ENCODE assay signal across 12 mouse cellular contexts in the genomic region with DNA sequence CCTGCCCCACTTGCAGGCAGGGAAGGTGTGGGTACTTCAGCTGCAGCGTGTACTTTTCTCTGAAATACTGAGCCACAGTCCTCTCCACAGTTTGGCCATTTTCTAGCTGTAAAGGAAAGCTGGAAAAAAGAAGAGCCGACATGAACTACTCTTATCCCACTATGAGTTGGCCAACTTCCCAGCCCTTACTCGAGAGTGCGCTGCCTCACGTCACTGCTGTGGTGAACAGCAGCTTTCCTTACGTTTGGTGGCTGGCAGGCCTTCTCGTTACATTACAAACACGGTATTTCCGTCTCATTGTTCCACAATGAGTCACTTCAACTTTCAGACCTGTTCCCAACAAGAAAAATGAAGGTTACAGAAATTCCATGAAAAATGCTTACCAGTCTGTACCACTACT. TPM values are rescaled to one million over a fixed set of nuclear protein-coding genes. Genes with fewer than 3 reads are reported as not detected.
DNase-seq lines count a peak whose midpoint lies in the region; TF ChIP-seq lines count a peak whose summit lies in the region.
"Had no signal": no experiment of that assay in that cellular context is flagged by ENCODE, and none has a peak within 500 bp of the region (broad histone marks: within the 10 kb centered on the region; RNA-seq: fewer than 3 reads in every experiment).

No protein-coding gene starts in this region.

- peak; percentile 4 to 15 for DNase-seq in left cerebral cortex, adult 18-20 months (ENCODE audit: low spot score in 2 of 2)
- DNase-seq in left cerebral cortex, adult 11 months (ENCODE audit: low spot score), result no peak
- DNase-seq in adrenal gland, adult 8-10 months, result peak; percentile 17
- DNase-seq in heart, postnatal 10 days, result peak; percentile 60 to 63
- no peak for DNase-seq in gastrocnemius, postnatal 10 days
- DNase-seq in frontal cortex, postnatal 25 days (ENCODE audit: low spot score in 2 of 2), result no peak
- no peak for DNase-seq in cerebellum, adult 9-11 months
- DNase-seq: cerebellum, postnatal 25 days had no signal

- no peaks in the 10 kb centered on the region for H3K79me2 ChIP-seq in myocyte (ENCODE audit: control insufficient read depth, insufficient read depth)

- H3K4me2 ChIP-seq in myocyte (ENCODE audit: low read depth), result peak overlapping the region; percentile 36
- H3K4me2 ChIP-seq: intestine, embryonic 15.5 days had no signal

- no peaks in the 10 kb centered on the region for H3K27me3 ChIP-seq in myocyte (ENCODE audit: control insufficient read depth, insufficient read depth, insufficient read length)
- H3K27me3 ChIP-seq: intestine, embryonic 15.5 days; megakaryocyte, embryonic 14.5 days had no signal

- intact Hi-C loops in heart, postnatal 10 days (cut with DNase I), result no loop called here

- no peak for TF ChIP-seq POLR2A in myocyte (IDR thresholded peaks at IDR 0.05; ENCODE audit: insufficient read length, low read depth)

- no peak overlapping the region for H3ac ChIP-seq in myocyte (ENCODE audit: control insufficient read depth, insufficient read length)

- peaks cover 20% of the 10 kb centered on the region for H3K36me3 ChIP-seq in myocyte (ENCODE audit: control insufficient read depth, insufficient read depth)

- no peak overlapping the region for H3K4me3 ChIP-seq in myocyte
- H3K4me3 ChIP-seq: intestine, embryonic 15.5 days; megakaryocyte, embryonic 14.5 days had no signal

TF ChIP-seq in myocyte, 11 proteins besides CTCF, POLR2A, EP300 and RAD21:
- no peak for TF ChIP-seq CEBPB (IDR thresholded peaks at IDR 0.05; ENCODE audit: insufficient read depth, poor library complexity, severe bottlenecking)
- TF ChIP-seq MAX (IDR thresholded peaks at IDR 0.05; ENCODE audit: low read depth), result no peak
- no peak for TF ChIP-seq MYOD1 (IDR thresholded peaks at IDR 0.05; ENCODE audit: control insufficient read depth in 1 of 3, insufficient read length in 2 of 3, low read depth in 2 of 3)
- TF ChIP-seq SRF (IDR thresholded peaks at IDR 0.05; ENCODE audit: control insufficient read depth, insufficient read length, low read depth), result no peak
- TF ChIP-seq E2F4 (IDR thresholded peaks at IDR 0.05; ENCODE audit: insufficient read depth), result no peak
- no peak for TF ChIP-seq REST (IDR thresholded peaks at IDR 0.05; ENCODE audit: insufficient read depth, insufficient read length)
- no peak for TF ChIP-seq TCF12 (IDR thresholded peaks at IDR 0.05; ENCODE audit: insufficient read depth, poor library complexity, severe bottlenecking)
- no peak for TF ChIP-seq MYOG (IDR thresholded peaks at IDR 0.05; ENCODE audit: control insufficient read depth in 1 of 3, insufficient read depth in 1 of 3, insufficient read length in 2 of 3, low read depth in 2 of 3)
- no peak for TF ChIP-seq POLR2AphosphoS2 (IDR thresholded peaks at IDR 0.05; ENCODE audit: insufficient read length, low read depth)
- TF ChIP-seq TCF3 (IDR thresholded peaks at IDR 0.05; ENCODE audit: insufficient read length, low read depth), result no peak
- no peak for TF ChIP-seq USF1 (IDR thresholded peaks at IDR 0.05; ENCODE audit: low read depth)

RNA-seq across cellular contexts. Expression of gene Tekt2, which starts 46.0 kb away (rescaled TPM):
- 1 to 10 TPM; 1.0 to 1.1 TPM for total RNA-seq in left cerebral cortex, adult 18-20 months (2021)
- 1 to 10 TPM; 1.5 to 6.3 (median 5.2) TPM for total RNA-seq in adrenal gland, adult 8-10 months (2022)
- under 1 TPM; 0.69 to 0.74 TPM for total RNA-seq in heart, postnatal 10 days (2021)
- 0.49 TPM for polyA plus RNA-seq in myocyte (2012; fragmentation: generic; extraction: Trizol)
- 1 to 10 TPM in 1 of 2 experiments, under 1 TPM in 1; 0.80 to 1.5 TPM for total RNA-seq in gastrocnemius, postnatal 10 days (2021)
- total RNA-seq: granulocyte monocyte progenitor cell, adult 5-6 weeks had no signal

RNA-seq across cellular contexts. Expression of gene Adprhl2, which starts 50.0 kb away (rescaled TPM):
- total RNA-seq in left cerebral cortex, adult 18-20 months (2021), result 10 to 100 TPM; 28.6 to 30.9 TPM
- total RNA-seq in adrenal gland, adult 8-10 months (2022), result 10 to 100 TPM; 35.8 to 37.8 (median 37.2) TPM
- total RNA-seq in heart, postnatal 10 days (2021), result 10 to 100 TPM; 17.0 to 18.9 TPM
- 31.5 TPM for polyA plus RNA-seq in myocyte (2012; fragmentation: generic; extraction: Trizol)
- total RNA-seq in gastrocnemius, postnatal 10 days (2021), result 10 to 100 TPM; 12.9 to 15.7 TPM

RNA-seq across cellular contexts. Expression of gene Ago3, which starts 57.9 kb away (rescaled TPM):
- total RNA-seq in left cerebral cortex, adult 18-20 months (2021), result 10 to 100 TPM; 33.2 to 35.6 TPM
- 10 to 100 TPM; 17.7 to 32.3 (median 24.6) TPM for total RNA-seq in adrenal gland, adult 8-10 months (2022)
- 10 to 100 TPM; 13.0 to 14.8 TPM for total RNA-seq in heart, postnatal 10 days (2021)
- 4.5 TPM for polyA plus RNA-seq in myocyte (2012; fragmentation: generic; extraction: Trizol)
- total RNA-seq in gastrocnemius, postnatal 10 days (2021), result 10 to 100 TPM in 1 of 2 experiments, 1 to 10 TPM in 1; 7.3 to 11.5 TPM

Comparison
In these comparisons a context has a peak if more than half of its experiments do, and no peak if none do; other contexts are left out.
1. DNase-seq: peak in left cerebral cortex, adult 18-20 months (2 of 2), adrenal gland, adult 8-10 months (single experiment) and heart, postnatal 10 days (2 of 2); none in left cerebral cortex, adult 11 months (single experiment), gastrocnemius, postnatal 10 days (single experiment), frontal cortex, postnatal 25 days (0 of 2) and cerebellum, adult 9-11 months (single experiment).